Mouse (Mus musculus): Measurements from ENCODE around the gene Kif18b.

DNA sequence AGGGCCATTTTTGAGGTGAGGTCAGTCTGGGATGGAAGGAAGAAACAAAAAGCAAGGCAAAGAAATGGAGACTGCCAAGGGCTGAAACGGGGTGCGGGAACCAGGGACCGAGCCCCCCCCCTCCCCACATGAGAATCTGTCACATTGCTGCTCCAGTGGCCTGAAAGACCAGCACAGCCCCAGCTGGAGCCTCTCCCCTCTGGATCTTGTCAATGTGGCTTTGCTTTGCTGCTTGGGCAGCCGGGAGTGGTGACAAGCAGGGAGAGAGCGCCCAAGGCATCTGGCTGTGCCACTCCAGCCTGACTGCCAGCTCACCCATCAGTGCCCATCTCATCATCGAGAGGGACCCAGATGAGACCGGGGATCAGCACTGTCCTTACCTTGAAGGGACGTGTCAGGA lies 32.8 kb upstream of the Kif18b start:
- TF ChIP-seq CTCF (IDR thresholded peaks at IDR 0.05; ENCODE audit: borderline replicate concordance, insufficient read depth, low read depth, low read length), result no peak
- no peak for TF ChIP-seq POLR2A (IDR thresholded peaks at IDR 0.05; ENCODE audit: borderline replicate concordance, insufficient read depth, low read length)
